Mouse (Mus musculus) left cerebral cortex, postnatal 25 days (tissue): ENCODE data around the gene Gsk3b. TPM values are rescaled to one million over a fixed set of nuclear protein-coding genes. Genes with fewer than 3 reads are reported as not detected.
A peak's percentile ranks its signal among the peaks of the same experiment; 100 is the strongest.
"Not testable (repeated sequence)": the region's sequence is repeated elsewhere in the genome, so short reads cannot be mapped to it uniquely, and the experiment has no call there.

Source experiments
- DNase-seq, 2 experiments: peaks; one replicate each; pipeline ENCODE4 v3.0.0; 2022; ENCODE audit warnings: low spot score in 2 of 2, mixed read lengths in 1 of 2
- intact Hi-C: fragments of 180-260 bp; cut with DNase I; formaldehyde crosslinking; loops from one replicate; pipeline ENCODE4 v1.15.1; 2025
- total RNA-seq, 2 experiments: library from RNA; stranded (reverse); gene quantifications; 2 replicates each; pipeline ENCODE4 v1.2.3; 2021

Gsk3b gene
- total RNA-seq, 2 experiments from 2014 or later, result 177 TPM

GRCm38 (mm10) chr16:38095181-38095851 is 6.5 kb downstream of the Gsk3b start:
- intact Hi-C loops, result no loop called here

DNA sequence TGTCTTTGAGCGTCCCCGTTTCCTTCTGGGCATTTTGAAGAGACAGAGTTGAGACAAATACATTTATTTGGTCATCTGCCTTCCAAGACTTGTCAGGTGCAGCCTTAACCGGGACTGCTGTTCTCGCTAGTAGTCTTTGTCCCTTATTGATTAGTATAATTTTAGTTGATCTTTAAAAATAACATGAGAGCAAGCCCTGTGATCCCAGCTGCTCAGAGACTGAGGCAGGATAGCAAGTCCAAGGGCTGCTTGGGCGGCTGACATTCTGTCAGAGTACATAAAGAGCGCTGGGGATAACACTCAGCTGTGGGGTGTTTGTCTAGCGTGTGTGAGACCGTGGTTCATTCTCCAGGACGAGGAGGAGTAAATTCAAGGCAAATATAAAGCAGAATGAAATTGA is 8.7 kb downstream of the Gsk3b start:
- DNase-seq, result no peak
- intact Hi-C loops, result no loop called here

More at GRCm38 (mm10) chr16:38095181-38095851, 6.5 kb downstream of the Gsk3b start:
- DNase-seq, result no peak

DNA sequence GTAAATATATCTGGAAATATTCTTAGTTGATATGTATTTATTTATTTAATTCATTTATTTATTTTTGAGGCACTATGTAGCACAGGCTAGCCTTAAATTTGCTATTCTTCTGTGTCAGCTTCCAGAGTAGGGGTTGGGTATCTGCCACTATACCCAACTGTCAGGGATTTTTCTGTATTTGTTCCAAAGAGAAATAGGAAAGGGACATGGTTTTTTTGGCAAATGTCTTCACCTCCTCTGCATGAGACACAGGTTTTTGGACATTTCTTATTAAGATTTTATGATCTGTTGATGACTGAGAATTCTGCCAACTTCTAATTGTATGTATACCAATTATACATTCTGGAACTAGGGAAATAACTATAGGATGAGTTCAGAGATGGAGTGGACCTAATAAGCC is 10.5 kb downstream of the Gsk3b start:
- intact Hi-C loops, result no loop called here

DNA sequence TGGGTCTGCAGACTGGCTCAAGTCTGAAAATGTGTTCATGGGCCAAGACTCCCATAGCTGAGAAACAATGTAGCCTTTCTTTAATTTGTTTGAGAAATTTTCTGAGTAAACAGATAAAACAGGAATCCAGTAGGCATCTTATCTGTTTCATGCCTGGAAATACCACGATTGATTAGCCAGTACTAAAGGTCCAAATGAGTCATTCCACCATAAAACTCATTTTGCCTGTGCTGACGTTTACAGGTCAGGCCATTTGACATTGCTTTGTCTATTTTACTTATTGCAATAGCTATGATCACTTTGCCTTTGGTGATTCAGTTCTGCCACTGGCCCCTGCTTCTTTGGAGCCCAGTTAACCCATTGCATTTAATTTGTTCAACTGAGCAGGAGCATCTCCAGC is 11.8 kb downstream of the Gsk3b start:
- DNase-seq, result no peak
- intact Hi-C loops, result no loop called here

More for the DNA sequence above, 10.5 kb downstream of the Gsk3b start:
- no peak for DNase-seq

DNA sequence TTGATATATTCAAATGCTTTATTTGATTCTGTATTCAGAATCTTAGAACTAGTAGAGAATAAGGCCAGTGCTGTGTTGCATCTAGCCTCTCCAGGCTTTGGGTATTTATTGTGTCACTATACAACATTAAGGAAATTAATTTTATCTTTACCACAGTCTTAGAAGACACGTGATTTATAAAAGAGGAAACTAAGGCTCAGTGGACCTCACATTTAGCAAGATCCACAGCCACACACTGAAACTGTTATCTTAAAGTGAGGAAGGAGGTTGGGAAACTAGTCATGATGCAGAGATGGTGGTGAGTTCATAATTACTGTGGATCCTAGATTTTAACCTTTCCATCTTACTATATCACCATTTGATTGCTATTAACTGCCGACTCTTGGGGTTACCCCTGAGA is 16.7 kb downstream of the Gsk3b start:
- intact Hi-C loops, result no loop called here
- no peak for DNase-seq

GRCm38 (mm10) chr16:38106542-38106941 is 17.7 kb downstream of the Gsk3b start:
- DNase-seq, result no peak
- intact Hi-C loops, result no loop called here

DNA sequence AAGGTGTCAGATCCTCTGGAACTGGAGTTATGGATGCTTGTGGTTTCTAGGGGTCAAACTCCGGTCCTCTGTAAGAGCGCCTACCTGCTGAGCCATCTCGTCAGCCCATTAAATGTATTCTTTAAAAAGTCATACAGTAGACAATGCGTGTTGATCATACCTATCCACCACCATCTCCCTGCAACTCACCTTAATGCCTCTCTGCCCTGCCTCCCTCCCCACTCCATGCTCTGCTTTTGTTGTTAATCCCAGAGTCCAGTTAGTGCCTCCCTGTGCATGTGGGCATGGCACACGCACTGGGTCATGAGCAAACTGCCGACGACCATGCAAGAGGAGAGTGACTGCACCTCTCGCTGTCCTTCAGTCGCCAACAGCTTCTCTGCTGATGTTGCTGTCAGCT is 21.2 kb downstream of the Gsk3b start:
- no peak for DNase-seq
- intact Hi-C loops, result no loop called here

DNA sequence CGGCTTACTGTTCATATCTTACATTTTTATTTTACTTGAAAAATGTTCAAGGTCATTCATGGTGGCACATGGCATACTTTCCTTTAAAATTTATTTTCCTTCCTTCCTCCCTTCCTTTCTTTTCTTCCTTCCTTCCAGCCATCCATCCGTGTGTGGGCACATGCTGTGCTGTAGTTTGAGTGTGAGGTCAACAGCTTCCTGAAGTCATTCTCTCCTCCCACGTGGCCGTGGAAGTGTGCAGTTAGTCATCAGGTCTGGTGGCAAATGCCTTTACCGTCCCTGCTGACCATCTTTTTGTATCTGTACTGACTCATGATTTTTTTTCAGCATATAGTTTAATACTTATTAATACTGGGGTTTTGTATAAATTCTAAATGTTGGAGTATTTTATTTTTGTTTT is 21.8 kb downstream of the Gsk3b start:
- intact Hi-C loops, result no loop called here
- no peak for DNase-seq

- intact Hi-C loops, result no loop called here
- DNase-seq, result peak in 1 of 2 experiments; percentile 53
Observed at GRCm38 (mm10) chr16:38114074-38114473, 25.3 kb downstream of the Gsk3b start.

GRCm38 (mm10) chr16:38117909-38118308 is 29.1 kb downstream of the Gsk3b start:
- intact Hi-C loops, DNase-seq: not testable (repeated sequence)

GRCm38 (mm10) chr16:38118723-38119122 is 29.9 kb downstream of the Gsk3b start:
- no peak for DNase-seq
- intact Hi-C loops, result no loop called here

GRCm38 (mm10) chr16:38119286-38119685 is 30.5 kb downstream of the Gsk3b start:
- no peak for DNase-seq
- intact Hi-C loops, result no loop called here

- intact Hi-C loops, result no loop called here
- no peak for DNase-seq
Observed at GRCm38 (mm10) chr16:38129171-38129570, 40.4 kb downstream of the Gsk3b start.

DNA sequence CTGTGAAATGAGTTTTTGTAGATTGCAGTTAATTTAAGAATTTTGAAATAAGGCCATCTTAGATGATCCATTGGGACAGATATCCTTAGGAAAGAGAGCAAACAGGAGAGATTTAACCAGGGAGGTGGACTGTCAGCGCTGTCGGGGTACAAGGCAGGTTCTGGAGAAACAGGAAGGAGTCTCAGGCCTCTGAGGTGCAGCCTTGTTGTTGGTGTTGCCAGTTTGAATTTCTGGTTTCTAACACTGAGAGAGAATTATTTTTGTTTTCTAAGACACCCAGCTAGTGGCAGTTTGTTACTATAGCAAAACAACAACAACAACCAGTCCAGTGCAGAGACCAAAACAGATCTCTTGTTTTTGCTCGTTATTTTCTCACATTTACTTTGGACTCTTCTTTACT is 42.2 kb downstream of the Gsk3b start:
- DNase-seq, result no peak
- intact Hi-C loops, result no loop called here

- DNase-seq, result peak; percentile 28 to 30
- intact Hi-C loops, result no loop called here
Observed at GRCm38 (mm10) chr16:38131756-38132155, 43.0 kb downstream of the Gsk3b start.

DNA sequence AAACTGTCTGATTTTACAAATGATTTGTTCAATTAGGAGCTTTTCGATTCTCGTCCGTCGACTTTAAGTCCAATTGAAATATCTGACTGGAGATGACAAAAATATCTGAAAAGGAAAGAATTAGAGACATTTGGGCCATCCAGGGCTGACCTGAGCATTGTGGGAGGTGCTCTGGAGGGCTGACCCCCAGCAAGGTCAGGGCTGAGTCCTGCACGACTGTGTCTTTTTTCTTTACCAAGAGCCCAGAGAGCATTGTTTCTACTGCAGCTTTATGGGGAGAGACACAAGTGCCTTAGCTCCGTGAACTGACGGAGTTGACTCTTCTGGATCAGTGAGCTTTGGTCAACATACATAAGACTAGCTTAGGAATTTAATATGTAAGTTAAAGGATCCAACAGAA is 43.4 kb downstream of the Gsk3b start:
- intact Hi-C loops, result no loop called here
- DNase-seq, result no peak

- intact Hi-C loops, result loop anchor here (5.0 kb wide), 1 partner anchor 45 kb away; no protein-coding TSS in a partner anchor
Observed at GRCm38 (mm10) chr16:38137296-38137695, 48.5 kb downstream of the Gsk3b start.

GRCm38 (mm10) chr16:38144898-38145297 is 56.1 kb downstream of the Gsk3b start:
- no peak for DNase-seq
- intact Hi-C loops, result no loop called here

More at GRCm38 (mm10) chr16:38137296-38137695, 48.5 kb downstream of the Gsk3b start:
- DNase-seq, result peak in 1 of 2 experiments; percentile 54

GRCm38 (mm10) chr16:38150555-38150954 is 61.8 kb downstream of the Gsk3b start:
- no peak for DNase-seq

DNA sequence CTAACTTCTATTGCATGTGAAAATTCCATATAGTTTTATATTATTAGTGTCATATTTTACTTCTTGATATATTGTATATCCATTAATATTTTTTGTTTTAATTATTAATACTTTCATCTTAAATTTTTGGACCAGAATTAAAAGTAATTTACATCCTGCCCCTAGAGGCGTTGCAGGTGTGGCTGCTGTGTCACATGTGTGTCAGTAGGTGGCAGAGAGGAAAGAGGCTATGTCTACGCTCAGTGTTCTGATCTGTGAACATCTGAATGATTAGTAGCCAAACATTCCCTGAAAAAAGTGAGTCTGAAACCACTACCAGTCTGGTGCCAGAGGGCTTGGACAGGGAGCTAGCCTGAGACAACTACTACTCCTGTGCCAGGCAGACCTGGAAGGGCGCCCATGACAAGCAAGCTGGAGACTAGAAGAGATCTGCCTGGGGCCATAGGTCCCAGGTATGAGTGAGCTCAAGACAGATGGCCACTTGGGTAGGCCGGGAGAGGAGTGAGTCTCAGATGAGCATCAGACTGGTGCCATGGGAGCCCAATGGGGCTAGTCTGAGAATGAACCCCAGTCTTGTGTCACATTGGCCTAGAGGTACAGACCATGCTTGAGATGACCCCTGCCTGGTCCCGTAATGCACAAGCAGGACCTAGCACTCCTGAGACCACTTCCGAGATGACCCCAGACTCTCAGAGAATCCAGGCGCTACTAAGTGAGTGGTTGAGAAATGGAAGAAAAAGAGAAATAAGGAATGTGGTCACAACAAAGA is 69.2 kb downstream of the Gsk3b start:
- intact Hi-C loops, result no loop called here

More at GRCm38 (mm10) chr16:38150555-38150954, 61.8 kb downstream of the Gsk3b start:
- intact Hi-C loops, result no loop called here

DNA sequence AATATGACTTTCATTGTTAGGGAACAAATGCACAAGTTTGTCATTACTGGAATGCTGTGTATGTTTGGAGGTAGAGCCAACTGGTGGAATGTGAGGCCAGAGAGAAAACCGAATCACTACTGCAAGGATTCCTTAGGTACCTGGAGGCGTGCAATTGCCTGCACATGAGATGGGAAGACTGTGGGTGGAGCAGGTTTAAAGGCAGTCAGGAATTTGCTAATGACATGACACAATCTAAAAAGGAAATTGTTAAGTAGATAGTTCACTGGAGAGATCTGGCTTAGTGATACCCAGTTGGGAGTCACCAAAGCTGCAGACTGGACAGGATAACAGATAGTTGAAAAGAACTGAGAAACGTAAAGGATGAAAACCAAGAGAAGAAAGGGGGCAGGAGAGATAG is 73.2 kb downstream of the Gsk3b start:
- no peak for DNase-seq
- intact Hi-C loops, result no loop called here

More for the DNA sequence above, 69.2 kb downstream of the Gsk3b start:
- DNase-seq, result no peak
